Mouse (Mus musculus) ES-Bruce4 (cell line): Measurements from ENCODE around the gene Diaph3.

Experiments
- CTCF ChIP-seq: IDR thresholded peaks from one replicate; pipeline ENCODE4 v1.8.1; 2011; ENCODE audit warnings: low read depth, low read length
- EP300 ChIP-seq: IDR thresholded peaks from 2 replicates; pipeline ENCODE4 v1.6.1; 2011; ENCODE audit warnings: low read depth, low read length; ENCODE audit not compliant: insufficient read depth
- POLR2A ChIP-seq: IDR thresholded peaks from one replicate; pipeline ENCODE4 v1.8.1; 2011; ENCODE audit warnings: low read length; ENCODE audit not compliant: insufficient read depth

- no peak for TF ChIP-seq CTCF
- TF ChIP-seq POLR2A: no peak
- TF ChIP-seq EP300: no peak
Observed at GRCm38 (mm10) chr14:86773311-86773710, 367.7 kb downstream of the Diaph3 start.
